Mouse (Mus musculus): Measurements from ENCODE around the gene Rab2b.

DNA sequence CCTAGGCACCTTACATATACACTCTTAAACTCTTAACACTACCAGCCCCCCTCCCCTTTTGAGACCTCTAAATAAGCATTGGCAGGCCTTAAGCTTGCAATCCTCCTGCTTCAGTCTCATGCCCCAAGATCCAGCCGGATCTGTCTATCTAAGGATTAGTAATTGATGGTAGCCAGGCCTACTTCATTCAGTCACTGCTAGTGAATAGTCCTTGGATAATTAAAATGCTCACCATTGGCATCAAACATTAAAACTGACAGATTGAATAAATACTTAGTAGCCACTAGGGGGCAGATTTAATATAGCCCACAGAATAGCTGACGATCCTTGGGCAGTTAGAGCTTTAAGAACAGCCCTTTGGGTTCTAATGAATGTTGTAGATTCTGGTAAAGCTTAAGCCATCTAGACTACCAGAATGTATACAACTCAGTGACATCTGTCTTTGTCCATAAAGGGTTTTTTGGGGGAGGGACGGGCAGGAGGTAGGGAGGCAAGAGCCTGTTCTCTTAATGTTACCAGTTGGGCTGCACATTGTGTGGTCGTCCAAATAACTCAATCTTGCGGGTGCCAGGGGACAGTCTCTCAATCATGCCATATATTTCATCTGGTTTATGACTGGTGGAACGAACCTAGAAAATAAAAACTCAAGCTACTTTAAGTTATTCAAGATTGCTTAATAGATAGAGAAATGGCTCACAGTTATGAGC lies 16.4 kb upstream of the Rab2b start:
- TF ChIP-seq CTCF (IDR thresholded peaks at IDR 0.05; ENCODE audit: borderline replicate concordance, insufficient read depth, low read length) (no peak), POLR2A (IDR thresholded peaks at IDR 0.05; ENCODE audit: low read depth, low read length) (no peak)
